Mouse (Mus musculus) bone marrow, adult 2 months (tissue): ENCODE measurements at regions not wholly inside any gene's neighbourhood (a gene's known extent, or its start where the extent isn't known, plus 50 kb on each side); places are given as distances from the start of the nearest gene placed in this dataset.

Experiments
- CTCF ChIP-seq: fragments of 200-500 bp; IDR thresholded peaks from 2 replicates; pipeline ENCODE4 v1.5.1; 2011; ENCODE audit warnings: low read length, control low read depth; ENCODE audit not compliant: control insufficient read depth, insufficient read depth
- POLR2A ChIP-seq: fragments of 200-500 bp; IDR thresholded peaks from 2 replicates; pipeline ENCODE4 v1.6.1; 2011; ENCODE audit warnings: low read depth, mild to moderate bottlenecking, control low read depth, low read length, borderline replicate concordance; ENCODE audit not compliant: control insufficient read depth

GRCm38 (mm10) chr10:111844144-111844543 is 128.3 kb upstream of the Krr1 start:
- TF ChIP-seq CTCF (no peak), POLR2A (no peak)
